ENCODE assay signal across 7 mouse cellular contexts in genomic region chr1:170644255-170645205, GRCm38 (mm10). TPM values are rescaled to one million over a fixed set of nuclear protein-coding genes. Genes with fewer than 3 reads are reported as not detected.
DNase-seq lines count a peak whose midpoint lies in the region; ATAC-seq lines count a peak whose summit lies in the region.

Olfml2b (plus strand) TSS chr1:170644532.

- no peaks in the 10 kb centered on the region for H3K36me3 ChIP-seq in embryonic facial prominence, embryonic 11.5 days (replicated peaks; ENCODE audit: control insufficient read depth, insufficient read depth, low read depth, low read length)
- H3K36me3 ChIP-seq in limb, embryonic 10.5 days, result no peaks in the 10 kb centered on the region
- H3K36me3 ChIP-seq in midbrain, embryonic 11.5 days (ENCODE audit: control insufficient read depth, insufficient read depth, low read length), result no peaks in the 10 kb centered on the region

- no peaks in the 10 kb centered on the region for H3K9me3 ChIP-seq in embryonic facial prominence, embryonic 11.5 days (replicated peaks; ENCODE audit: control insufficient read depth, low read length)
- no peaks in the 10 kb centered on the region for H3K9me3 ChIP-seq in limb, embryonic 10.5 days (replicated peaks)
- no peaks in the 10 kb centered on the region for H3K9me3 ChIP-seq in midbrain, embryonic 11.5 days (ENCODE audit: control insufficient read depth, low read length)

- H3K4me3 ChIP-seq in embryonic facial prominence, embryonic 11.5 days (ENCODE audit: low read depth, low read length), result peak within 1 kb of the TSS; percentile 43
- H3K4me3 ChIP-seq in limb, embryonic 10.5 days, result peak within 1 kb of the TSS; percentile 62
- peak within 1 kb of the TSS; percentile 38 for H3K4me3 ChIP-seq in midbrain, embryonic 11.5 days (ENCODE audit: low read depth, low read length)

- H3K27me3 ChIP-seq in embryonic facial prominence, embryonic 11.5 days (ENCODE audit: control insufficient read depth, insufficient read depth, low read length), result no peaks in the 10 kb centered on the region
- peaks cover 6% of the 10 kb centered on the region; the same call in 1 of the 2 replicates for H3K27me3 ChIP-seq in limb, embryonic 10.5 days (ENCODE audit: low read depth, poor library complexity, severe bottlenecking)
- no peaks in the 10 kb centered on the region; the same call in 1 of the 2 replicates for H3K27me3 ChIP-seq in midbrain, embryonic 11.5 days (ENCODE audit: control insufficient read depth, insufficient read depth, low read length)

- 14% methylated on average over 49 of the region's 51 CpGs for WGBS in embryonic facial prominence, embryonic 11.5 days
- 15% methylated on average over 51 of the region's 51 CpGs for WGBS in limb, embryonic 10.5 days
- WGBS in midbrain, embryonic 11.5 days, result 15% methylated on average over 51 of the region's 51 CpGs

- H3K9ac ChIP-seq in embryonic facial prominence, embryonic 11.5 days (replicated peaks; ENCODE audit: low read length), result peak within 1 kb of the TSS; percentile 71
- peak within 1 kb of the TSS; percentile 65 for H3K9ac ChIP-seq in midbrain, embryonic 11.5 days (ENCODE audit: low read length)

- H3K27ac ChIP-seq in embryonic facial prominence, embryonic 11.5 days (replicated peaks; ENCODE audit: low read depth, low read length), result no peak within 1 kb of the TSS
- H3K27ac ChIP-seq in limb, embryonic 10.5 days, result peak within 1 kb of the TSS; percentile 84
- H3K27ac ChIP-seq in midbrain, embryonic 11.5 days (ENCODE audit: low read depth, low read length), result no peak within 1 kb of the TSS

- DNase-seq in adrenal gland, postnatal 25 days, result peak; percentile 92
- DNase-seq in embryonic facial prominence, embryonic 11.5 days (ENCODE audit: low spot score), result peak; percentile 85
- DNase-seq in heart, adult 11 months, result peak; percentile 98
- DNase-seq in kidney, adult 18-20 months, result peak; percentile 81
- DNase-seq in limb, embryonic 10.5 days (ENCODE audit: low spot score), result peak; percentile 83
- DNase-seq in midbrain, embryonic 11.5 days (ENCODE audit: low spot score, missing footprints), result peak; percentile 96
- peak; percentile 78 for DNase-seq in skeletal muscle tissue, adult 2 months (ENCODE audit: low read depth, low spot score)

- peak; percentile 98 for ATAC-seq in embryonic facial prominence, embryonic 11.5 days (replicated peaks; ENCODE audit: insufficient number of reproducible peaks, low FRiP score, low TSS enrichment, low read depth)
- ATAC-seq in midbrain, embryonic 11.5 days (ENCODE audit: low FRiP score), result peak; percentile 99

- peak within 1 kb of the TSS; percentile 66 for H3K4me2 ChIP-seq in embryonic facial prominence, embryonic 11.5 days (ENCODE audit: low read depth, low read length)
- peak within 1 kb of the TSS; percentile 59 for H3K4me2 ChIP-seq in midbrain, embryonic 11.5 days

- no peaks in the 10 kb centered on the region; the same call in 1 of the 2 replicates for H3K4me1 ChIP-seq in embryonic facial prominence, embryonic 11.5 days (ENCODE audit: control insufficient read depth, insufficient read depth, low read length)
- H3K4me1 ChIP-seq in limb, embryonic 10.5 days, result peaks cover 27% of the 10 kb centered on the region
- H3K4me1 ChIP-seq in midbrain, embryonic 11.5 days (ENCODE audit: control insufficient read depth, insufficient read depth, low read length), result no peaks in the 10 kb centered on the region

RNA-seq across cellular contexts. Expression of gene Olfml2b, which starts in this region (rescaled TPM):
- total RNA-seq in adrenal gland, postnatal 25 days (2021), result 6.7 and 7.0 TPM in 2 replicates
- polyA plus RNA-seq in embryonic facial prominence, embryonic 11.5 days (2014; fragmentation: Nextera tagmentation; extraction: Ambion mirVana), result 7.2 and 7.4 TPM in 2 replicates
- 5.3 and 8.1 TPM in 2 replicates for polyA plus RNA-seq in limb, embryonic 10.5 days (2016; fragmentation: Nextera tagmentation; extraction: Ambion mirVana)
- polyA plus RNA-seq in midbrain, embryonic 11.5 days (2014; fragmentation: Nextera tagmentation; extraction: Ambion mirVana), result 5.1 and 5.8 TPM in 2 replicates
